Mouse (Mus musculus): ENCODE measurements around the gene Hoxa9. TPM values are rescaled to one million over a fixed set of nuclear protein-coding genes. Genes with fewer than 3 reads are reported as not detected.

Hoxa9 gene
- total RNA-seq (2017) = 122 and 157 TPM in 2 replicates

- no peak for ATAC-seq (replicated peaks in 1 of 2; ENCODE audit: insufficient read depth in 1 of 2, low FRiP score in 2 of 2, low TSS enrichment in 1 of 2, low read depth in 1 of 2, poor library complexity in 2 of 2, severe bottlenecking in 2 of 2)
Observed at GRCm38 (mm10) chr6:52230516-52231165, at the start of gene Hoxa9. TSS of gene Hoxa9 (minus strand) at chr6:52231089.

- ATAC-seq (replicated peaks in 1 of 2; ENCODE audit: insufficient read depth in 1 of 2, low FRiP score in 2 of 2, low TSS enrichment in 1 of 2, low read depth in 1 of 2, poor library complexity in 2 of 2, severe bottlenecking in 2 of 2) = no peak
Observed at GRCm38 (mm10) chr6:52276920-52277319, 46.0 kb upstream of the Hoxa9 start.

GRCm38 (mm10) chr6:52276382-52276781 lies 45.5 kb upstream of the Hoxa9 start:
- ATAC-seq (replicated peaks in 1 of 2; ENCODE audit: insufficient read depth in 1 of 2, low FRiP score in 2 of 2, low TSS enrichment in 1 of 2, low read depth in 1 of 2, poor library complexity in 2 of 2, severe bottlenecking in 2 of 2) = no peak

- no peak for ATAC-seq (replicated peaks in 1 of 2; ENCODE audit: insufficient read depth in 1 of 2, low FRiP score in 2 of 2, low TSS enrichment in 1 of 2, low read depth in 1 of 2, poor library complexity in 2 of 2, severe bottlenecking in 2 of 2)
Observed at GRCm38 (mm10) chr6:52275563-52276280, 44.8 kb upstream of the Hoxa9 start.

- ATAC-seq (replicated peaks in 1 of 2; ENCODE audit: insufficient read depth in 1 of 2, low FRiP score in 2 of 2, low TSS enrichment in 1 of 2, low read depth in 1 of 2, poor library complexity in 2 of 2, severe bottlenecking in 2 of 2) = no peak
Observed at GRCm38 (mm10) chr6:52274576-52274975, 43.7 kb upstream of the Hoxa9 start.

- ATAC-seq (replicated peaks in 1 of 2; ENCODE audit: insufficient read depth in 1 of 2, low FRiP score in 2 of 2, low TSS enrichment in 1 of 2, low read depth in 1 of 2, poor library complexity in 2 of 2, severe bottlenecking in 2 of 2) = peak; percentile 22 to 27; a peak in 2 of 4 replicates
Observed at GRCm38 (mm10) chr6:52273656-52274280, 42.9 kb upstream of the Hoxa9 start.

- no peak for ATAC-seq (replicated peaks in 1 of 2; ENCODE audit: insufficient read depth in 1 of 2, low FRiP score in 2 of 2, low TSS enrichment in 1 of 2, low read depth in 1 of 2, poor library complexity in 2 of 2, severe bottlenecking in 2 of 2)
Observed at GRCm38 (mm10) chr6:52272766-52273655, 42.1 kb upstream of the Hoxa9 start.

- peak; percentile 33 to 49; a peak in 2 of 4 replicates for ATAC-seq (replicated peaks in 1 of 2; ENCODE audit: insufficient read depth in 1 of 2, low FRiP score in 2 of 2, low TSS enrichment in 1 of 2, low read depth in 1 of 2, poor library complexity in 2 of 2, severe bottlenecking in 2 of 2)
Observed at GRCm38 (mm10) chr6:52270494-52271480, 39.9 kb upstream of the Hoxa9 start.

GRCm38 (mm10) chr6:52268756-52269155 lies 37.9 kb upstream of the Hoxa9 start:
- no peak for ATAC-seq (replicated peaks in 1 of 2; ENCODE audit: insufficient read depth in 1 of 2, low FRiP score in 2 of 2, low TSS enrichment in 1 of 2, low read depth in 1 of 2, poor library complexity in 2 of 2, severe bottlenecking in 2 of 2)

GRCm38 (mm10) chr6:52268341-52268740 lies 37.5 kb upstream of the Hoxa9 start:
- ATAC-seq (replicated peaks in 1 of 2; ENCODE audit: insufficient read depth in 1 of 2, low FRiP score in 2 of 2, low TSS enrichment in 1 of 2, low read depth in 1 of 2, poor library complexity in 2 of 2, severe bottlenecking in 2 of 2) = no peak

- ATAC-seq (replicated peaks in 1 of 2; ENCODE audit: insufficient read depth in 1 of 2, low FRiP score in 2 of 2, low TSS enrichment in 1 of 2, low read depth in 1 of 2, poor library complexity in 2 of 2, severe bottlenecking in 2 of 2) = no peak
Observed at GRCm38 (mm10) chr6:52267691-52268090, 36.8 kb upstream of the Hoxa9 start.

- no peak for ATAC-seq (replicated peaks in 1 of 2; ENCODE audit: insufficient read depth in 1 of 2, low FRiP score in 2 of 2, low TSS enrichment in 1 of 2, low read depth in 1 of 2, poor library complexity in 2 of 2, severe bottlenecking in 2 of 2)
Observed at GRCm38 (mm10) chr6:52267221-52267620, 36.3 kb upstream of the Hoxa9 start.

- ATAC-seq (replicated peaks in 1 of 2; ENCODE audit: insufficient read depth in 1 of 2, low FRiP score in 2 of 2, low TSS enrichment in 1 of 2, low read depth in 1 of 2, poor library complexity in 2 of 2, severe bottlenecking in 2 of 2) = no peak
Observed at GRCm38 (mm10) chr6:52266666-52266985, 35.7 kb upstream of the Hoxa9 start.

- ATAC-seq (replicated peaks in 1 of 2; ENCODE audit: insufficient read depth in 1 of 2, low FRiP score in 2 of 2, low TSS enrichment in 1 of 2, low read depth in 1 of 2, poor library complexity in 2 of 2, severe bottlenecking in 2 of 2) = no peak
Observed at GRCm38 (mm10) chr6:52265913-52266665, 35.2 kb upstream of the Hoxa9 start.

- no peak for ATAC-seq (replicated peaks in 1 of 2; ENCODE audit: insufficient read depth in 1 of 2, low FRiP score in 2 of 2, low TSS enrichment in 1 of 2, low read depth in 1 of 2, poor library complexity in 2 of 2, severe bottlenecking in 2 of 2)
Observed at GRCm38 (mm10) chr6:52265306-52265912, 34.5 kb upstream of the Hoxa9 start.
